Mouse (Mus musculus): Measurements from ENCODE around the gene Ercc5. TPM values are rescaled to one million over a fixed set of nuclear protein-coding genes. Genes with fewer than 3 reads are reported as not detected.
A peak's percentile ranks its signal among the peaks of the same experiment; 100 is the strongest.

The Ercc5 gene
- polyA plus RNA-seq, 1 experiment, result 5.5 TPM

- no peak overlapping the region for H3K4me3 ChIP-seq (replicated peaks; ENCODE audit: extremely low read depth, low read depth, low read length)
- WGBS, result 97% methylated on average over 3 of the region's 3 CpGs
- no peak for TF ChIP-seq POLR2A (IDR thresholded peaks at IDR 0.05; ENCODE audit: borderline replicate concordance, extremely low read depth, low read depth, low read length)
- no peak for TF ChIP-seq CTCF (IDR thresholded peaks at IDR 0.05; ENCODE audit: insufficient read depth, low read length)
- H3K4me1 ChIP-seq (ENCODE audit: control insufficient read depth, insufficient read depth, low read length), result no peaks in the 10 kb centered on the region
- no peak for DNase-seq
Observed at GRCm38 (mm10) chr1:44167859-44168383, 20.4 kb downstream of the Ercc5 start.

GRCm38 (mm10) chr1:44172656-44173055 lies 25.1 kb downstream of the Ercc5 start:
- H3K4me1 ChIP-seq (ENCODE audit: control insufficient read depth, insufficient read depth, low read length), result no peaks in the 10 kb centered on the region
- TF ChIP-seq CTCF (IDR thresholded peaks at IDR 0.05; ENCODE audit: insufficient read depth, low read length) (no peak), POLR2A (IDR thresholded peaks at IDR 0.05; ENCODE audit: borderline replicate concordance, extremely low read depth, low read depth, low read length) (no peak)
- no peak overlapping the region for H3K4me3 ChIP-seq (replicated peaks; ENCODE audit: extremely low read depth, low read depth, low read length)
- 94% methylated on average over 4 of the region's 4 CpGs for WGBS
- DNase-seq, result no peak

GRCm38 (mm10) chr1:44173903-44174302 lies 26.4 kb downstream of the Ercc5 start:
- H3K4me1 ChIP-seq (ENCODE audit: control insufficient read depth, insufficient read depth, low read length), result no peaks in the 10 kb centered on the region
- H3K4me3 ChIP-seq (replicated peaks; ENCODE audit: extremely low read depth, low read depth, low read length), result no peak overlapping the region
- 82% methylated on average over 8 of the region's 8 CpGs for WGBS
- TF ChIP-seq CTCF (IDR thresholded peaks at IDR 0.05; ENCODE audit: insufficient read depth, low read length) (peak; percentile 36; the same call in 1 of the 2 replicates), POLR2A (IDR thresholded peaks at IDR 0.05; ENCODE audit: borderline replicate concordance, extremely low read depth, low read depth, low read length) (no peak)
- no peak for DNase-seq

- Histone ChIP-seq H3K4me1 (ENCODE audit: control insufficient read depth, insufficient read depth, low read length) (no peaks in the 10 kb centered on the region), H3K4me3 (replicated peaks; ENCODE audit: extremely low read depth, low read depth, low read length) (no peak overlapping the region)
- WGBS, result 92% methylated on average over 5 of the region's 5 CpGs
- no peak for TF ChIP-seq CTCF (IDR thresholded peaks at IDR 0.05; ENCODE audit: insufficient read depth, low read length)
- no peak for TF ChIP-seq POLR2A (IDR thresholded peaks at IDR 0.05; ENCODE audit: borderline replicate concordance, extremely low read depth, low read depth, low read length)
- no peak for DNase-seq
Observed at GRCm38 (mm10) chr1:44178086-44178485, 30.5 kb downstream of the Ercc5 start.

GRCm38 (mm10) chr1:44186396-44186795 lies 38.9 kb downstream of the Ercc5 start:
- no peak for DNase-seq
- TF ChIP-seq POLR2A (IDR thresholded peaks at IDR 0.05; ENCODE audit: borderline replicate concordance, extremely low read depth, low read depth, low read length), result no peak
- TF ChIP-seq CTCF (IDR thresholded peaks at IDR 0.05; ENCODE audit: insufficient read depth, low read length), result no peak
- H3K4me3 ChIP-seq (replicated peaks; ENCODE audit: extremely low read depth, low read depth, low read length), result no peak overlapping the region
- H3K4me1 ChIP-seq (ENCODE audit: control insufficient read depth, insufficient read depth, low read length), result no peaks in the 10 kb centered on the region

GRCm38 (mm10) chr1:44198273-44199171 lies 51.0 kb downstream of the Ercc5 start:
- no peak for DNase-seq
- Histone ChIP-seq H3K4me3 (replicated peaks; ENCODE audit: extremely low read depth, low read depth, low read length) (peak overlapping the region; percentile 38), H3K4me1 (ENCODE audit: control insufficient read depth, insufficient read depth, low read length) (0 out of 2 replicates have a peak, but pooled peaks cover 2% of the 10 kb centered on the region)
- TF ChIP-seq CTCF (IDR thresholded peaks at IDR 0.05; ENCODE audit: insufficient read depth, low read length) (no peak), POLR2A (IDR thresholded peaks at IDR 0.05; ENCODE audit: borderline replicate concordance, extremely low read depth, low read depth, low read length) (no peak)
- 13% methylated on average over 47 of the region's 47 CpGs for WGBS

GRCm38 (mm10) chr1:44202876-44203275 lies 55.3 kb downstream of the Ercc5 start:
- DNase-seq, result no peak
- TF ChIP-seq CTCF (IDR thresholded peaks at IDR 0.05; ENCODE audit: insufficient read depth, low read length) (no peak), POLR2A (IDR thresholded peaks at IDR 0.05; ENCODE audit: borderline replicate concordance, extremely low read depth, low read depth, low read length) (no peak)
- H3K4me1 ChIP-seq (ENCODE audit: control insufficient read depth, insufficient read depth, low read length), result 0 out of 2 replicates have a peak, but pooled peaks cover 2% of the 10 kb centered on the region
- H3K4me3 ChIP-seq (replicated peaks; ENCODE audit: extremely low read depth, low read depth, low read length), result no peak overlapping the region
- 89% methylated on average over 15 of the region's 15 CpGs for WGBS

- DNase-seq, result no peak
- H3K4me1 ChIP-seq (ENCODE audit: control insufficient read depth, insufficient read depth, low read length), result no peaks in the 10 kb centered on the region
- no peak for TF ChIP-seq POLR2A (IDR thresholded peaks at IDR 0.05; ENCODE audit: borderline replicate concordance, extremely low read depth, low read depth, low read length)
- TF ChIP-seq CTCF (IDR thresholded peaks at IDR 0.05; ENCODE audit: insufficient read depth, low read length), result no peak
- WGBS, result 49% methylated on average over 2 of the region's 2 CpGs
- H3K4me3 ChIP-seq (replicated peaks; ENCODE audit: extremely low read depth, low read depth, low read length), result no peak overlapping the region
Observed at GRCm38 (mm10) chr1:44214443-44214842, 66.9 kb downstream of the Ercc5 start.

- Histone ChIP-seq H3K4me3 (replicated peaks; ENCODE audit: extremely low read depth, low read depth, low read length) (no peak overlapping the region), H3K4me1 (ENCODE audit: control insufficient read depth, insufficient read depth, low read length) (no peaks in the 10 kb centered on the region)
- WGBS, result 58% methylated on average over 2 of the region's 2 CpGs
- DNase-seq, result no peak
- no peak for TF ChIP-seq POLR2A (IDR thresholded peaks at IDR 0.05; ENCODE audit: borderline replicate concordance, extremely low read depth, low read depth, low read length)
- TF ChIP-seq CTCF (IDR thresholded peaks at IDR 0.05; ENCODE audit: insufficient read depth, low read length), result no peak
Observed at GRCm38 (mm10) chr1:44216352-44217116, 69.0 kb downstream of the Ercc5 start.

Measured in lung, adult 2 months (tissue).